Mouse (Mus musculus) neural tube, embryonic 10.5 days (tissue): ENCODE measurements around the gene Msto1.
"Not testable (repeated sequence)": the region's sequence is repeated elsewhere in the genome, so short reads cannot be mapped to it uniquely, and the experiment has no call there.

Source experiments
- DNase-seq: peaks from one replicate; pipeline ENCODE4 v3.0.0-alpha.2; 2017; ENCODE audit warnings: low spot score; ENCODE audit errors: extremely low spot score

Gene Msto1

DNA sequence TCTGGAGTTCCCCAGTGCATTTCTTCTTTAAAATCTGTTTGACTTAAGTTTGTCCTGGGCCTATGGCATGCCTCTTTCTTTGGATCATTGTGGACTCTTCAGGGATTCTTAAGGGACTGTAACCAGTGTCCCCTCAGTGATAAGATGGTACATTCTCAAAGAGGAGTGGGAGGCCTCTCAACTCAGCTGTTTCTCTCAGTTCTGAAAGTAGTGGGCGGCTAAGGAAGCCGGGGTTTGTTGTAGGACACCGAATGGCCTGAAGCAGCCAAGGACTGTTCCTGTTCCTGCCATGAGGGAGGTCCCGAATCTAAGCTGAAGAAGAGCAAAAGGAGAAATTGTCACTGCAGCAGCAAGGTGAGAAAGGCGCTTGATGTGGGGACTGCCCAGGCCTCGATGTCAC is 8.6 kb downstream of the Msto1 start:
- DNase-seq, result no peak

DNA sequence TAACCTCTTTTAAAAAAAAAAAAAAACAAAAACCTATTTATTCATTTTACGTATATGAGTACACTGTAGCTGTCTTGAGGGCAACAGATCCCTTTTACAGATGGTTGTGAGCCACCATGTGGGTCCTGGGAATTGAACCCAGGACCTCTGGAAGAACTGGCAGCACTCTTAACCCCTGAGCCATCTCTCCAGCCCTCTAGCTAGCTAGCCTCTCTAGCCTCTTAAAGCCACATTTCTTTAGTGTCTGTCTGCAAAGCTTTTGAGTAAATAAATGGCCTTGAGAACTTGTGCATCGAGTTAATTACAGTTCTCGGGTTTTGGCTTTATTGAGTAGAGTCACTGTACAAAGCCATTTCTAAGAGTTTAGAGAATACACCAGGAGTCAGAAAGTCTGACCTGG is 9.0 kb downstream of the Msto1 start:
- no peak for DNase-seq

DNA sequence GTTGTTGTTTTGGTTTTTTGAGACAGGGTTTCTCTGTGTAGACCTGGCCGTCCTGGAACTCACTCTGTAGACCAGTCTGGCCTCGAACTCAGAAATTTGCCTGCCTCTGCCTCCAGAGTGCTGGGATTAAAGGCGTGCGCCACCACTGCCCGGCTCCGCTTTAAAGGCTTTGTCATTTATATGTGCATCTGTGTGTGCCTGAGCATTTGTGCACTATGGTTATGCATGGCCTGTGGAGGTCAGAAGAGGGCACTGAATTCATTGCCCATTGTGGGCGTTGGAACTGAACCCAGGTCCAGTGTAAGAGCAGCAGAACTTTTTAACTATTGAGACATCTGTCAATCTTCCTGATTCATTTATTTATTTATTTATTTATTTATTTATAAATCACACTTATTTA is 20.8 kb downstream of the Msto1 start:
- DNase-seq, result not testable (repeated sequence)

DNA sequence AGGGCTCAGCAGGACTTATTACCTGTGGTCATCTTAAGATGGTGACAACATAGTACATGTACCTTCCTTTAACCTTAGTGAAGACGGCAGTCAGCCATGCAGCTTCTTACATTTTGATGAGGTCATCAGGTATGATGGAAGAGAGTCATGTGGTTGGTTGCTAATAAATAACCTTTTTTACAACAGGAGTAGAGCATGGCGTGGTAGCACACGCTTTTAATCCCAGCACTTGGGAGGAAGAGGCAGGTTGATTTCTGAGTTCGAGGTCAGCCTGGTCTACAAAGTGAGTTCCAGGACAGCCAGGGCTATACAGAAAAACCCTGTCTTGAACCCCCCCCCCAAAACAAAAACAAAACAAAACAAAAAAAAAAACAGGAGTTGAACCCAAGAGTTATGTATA is 31.3 kb downstream of the Msto1 start:
- DNase-seq, result not testable (repeated sequence)

DNA sequence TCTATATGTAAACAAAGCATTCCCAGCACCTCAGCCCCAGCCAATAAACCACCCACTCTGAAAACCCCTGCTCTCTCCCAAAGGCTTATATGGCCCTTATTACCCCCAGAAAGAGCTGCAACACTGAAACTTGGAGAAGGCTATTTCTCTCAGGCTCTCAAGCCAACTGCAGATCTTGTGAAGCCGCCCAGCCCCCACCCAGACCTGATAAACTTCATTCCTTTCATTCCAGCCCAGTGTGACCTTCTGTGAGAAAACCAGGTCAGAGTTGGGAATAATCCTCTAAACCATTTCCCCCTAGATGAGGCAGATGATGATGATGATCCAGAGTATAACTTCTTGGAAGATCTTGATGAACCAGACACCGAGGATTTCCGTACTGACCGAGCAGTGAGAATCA is 45.4 kb downstream of the Msto1 start:
- DNase-seq, result not testable (repeated sequence)

DNA sequence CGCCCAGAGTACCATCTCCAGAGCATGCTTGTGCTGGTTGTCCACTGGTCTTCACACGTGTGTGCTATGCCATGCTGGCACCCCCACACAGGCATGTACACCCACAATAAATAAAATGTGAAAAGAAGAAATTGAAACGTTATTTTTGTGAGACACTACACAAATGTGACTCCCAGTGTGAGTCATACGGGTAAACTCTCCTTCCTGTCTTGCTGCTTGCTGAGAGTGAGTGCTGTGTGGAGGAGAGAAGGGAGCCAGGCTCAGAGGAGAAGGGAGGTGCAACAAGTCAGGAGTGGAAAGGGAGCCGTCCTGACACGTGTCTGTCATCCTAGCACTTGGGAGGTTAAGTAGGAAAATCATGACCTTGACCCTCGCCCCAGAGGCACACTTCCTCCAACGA is 46.6 kb downstream of the Msto1 start:
- not testable (repeated sequence) for DNase-seq

DNA sequence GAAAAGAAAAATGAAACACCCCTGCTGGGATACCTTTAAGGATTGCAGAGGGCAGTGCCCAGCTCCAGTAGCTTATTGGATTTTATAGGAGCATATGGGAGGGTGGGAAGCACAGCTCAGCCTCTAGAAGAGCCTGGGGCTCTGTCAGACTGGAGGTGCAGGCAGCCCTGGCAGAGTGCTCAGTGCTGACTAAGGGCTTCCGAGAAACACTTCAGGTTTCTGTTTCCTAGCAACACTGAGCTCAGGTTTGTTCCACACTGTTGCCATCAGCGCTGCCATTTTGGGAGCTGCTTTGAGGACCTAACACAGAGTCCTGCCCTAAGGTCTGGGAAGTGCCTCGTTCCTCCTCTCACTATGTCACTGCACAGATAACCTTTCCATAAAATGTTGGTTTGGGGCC is 47.1 kb downstream of the Msto1 start:
- not testable (repeated sequence) for DNase-seq

DNA sequence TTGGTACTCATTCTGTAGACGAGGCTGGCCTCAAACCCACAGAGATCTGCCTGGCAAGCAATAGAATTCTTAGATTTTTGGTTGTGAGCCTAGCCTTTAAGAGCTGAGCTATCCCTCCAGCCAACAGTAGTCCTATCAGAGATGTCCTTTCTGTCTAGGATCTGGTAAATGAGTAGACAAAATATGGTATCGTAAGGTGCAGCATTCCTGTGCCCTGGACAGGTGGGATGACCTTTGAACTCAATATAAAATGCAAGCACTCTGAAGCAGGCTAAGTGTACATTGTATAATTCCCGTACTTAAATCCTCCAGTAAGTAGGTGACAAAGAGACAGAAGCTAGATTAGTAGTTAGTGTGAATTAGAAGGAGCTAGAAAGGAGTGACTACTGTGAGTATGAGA is 51.7 kb downstream of the Msto1 start:
- no peak for DNase-seq

DNA sequence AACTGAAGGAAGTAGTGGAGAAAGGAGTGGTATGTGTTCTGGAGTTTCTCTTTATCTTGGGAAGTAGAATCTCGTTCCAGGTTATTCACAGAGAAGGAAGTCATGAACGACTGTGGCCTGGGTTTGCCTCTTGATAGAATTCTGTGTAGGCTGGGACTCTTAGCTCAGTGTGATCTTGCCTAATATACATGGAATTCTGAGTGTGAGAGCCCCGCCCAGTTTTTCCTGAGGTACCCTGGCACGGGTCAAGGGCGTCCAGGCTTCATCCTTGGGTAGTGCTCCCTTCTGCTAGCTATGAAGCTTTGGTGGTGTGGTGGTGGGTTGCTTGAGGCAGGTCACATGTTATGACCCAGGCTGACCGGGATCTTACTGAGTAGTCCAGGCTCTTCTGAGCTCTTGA is 58.0 kb downstream of the Msto1 start:
- no peak for DNase-seq
